Mouse (Mus musculus): ENCODE measurements around the gene Ulk1. TPM values are rescaled to one million over a fixed set of nuclear protein-coding genes. Genes with fewer than 3 reads are reported as not detected.
"Not testable (repeated sequence)": the region's sequence is repeated elsewhere in the genome, so short reads cannot be mapped to it uniquely, and the experiment has no call there.

The Ulk1 gene
- polyA plus RNA-seq, 3 experiments from 2014 or later = 8.0 to 12.9 (median 9.3) TPM

DNA sequence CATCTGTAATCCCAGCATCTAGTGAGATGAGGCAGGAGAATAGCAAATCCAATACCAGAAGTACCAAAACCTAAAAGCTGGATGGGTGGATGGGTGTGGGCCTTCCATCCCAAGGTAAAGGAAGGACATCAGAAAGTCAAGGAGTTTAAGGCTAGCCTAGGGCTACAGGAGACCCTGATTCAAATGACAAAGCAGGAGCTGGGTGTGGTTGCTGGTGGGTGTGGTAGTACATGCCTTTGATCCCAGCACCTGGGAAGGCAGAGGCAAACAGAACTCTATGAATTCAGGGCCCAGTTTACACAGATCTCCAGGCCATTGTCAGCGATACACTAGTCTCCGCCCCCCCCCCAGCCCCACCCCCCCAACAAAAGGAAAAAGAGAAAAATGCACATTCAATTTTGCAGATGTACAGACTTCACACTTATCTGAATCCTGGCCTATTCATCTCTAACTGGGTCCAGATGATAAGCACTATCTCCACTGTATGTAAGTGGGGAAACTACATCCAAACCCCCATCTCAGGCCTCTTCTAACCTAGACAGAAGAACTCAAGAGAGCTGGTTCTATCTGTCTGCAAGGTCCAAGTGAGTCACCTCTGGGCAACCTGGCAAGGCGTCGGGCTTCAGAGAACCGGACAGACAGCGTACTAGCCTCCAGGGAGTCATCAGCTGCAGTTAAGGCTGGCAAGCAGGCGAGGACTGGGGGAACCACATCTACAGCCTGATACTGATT is 5.7 kb downstream of the Ulk1 start:
- no peak for ATAC-seq

DNA sequence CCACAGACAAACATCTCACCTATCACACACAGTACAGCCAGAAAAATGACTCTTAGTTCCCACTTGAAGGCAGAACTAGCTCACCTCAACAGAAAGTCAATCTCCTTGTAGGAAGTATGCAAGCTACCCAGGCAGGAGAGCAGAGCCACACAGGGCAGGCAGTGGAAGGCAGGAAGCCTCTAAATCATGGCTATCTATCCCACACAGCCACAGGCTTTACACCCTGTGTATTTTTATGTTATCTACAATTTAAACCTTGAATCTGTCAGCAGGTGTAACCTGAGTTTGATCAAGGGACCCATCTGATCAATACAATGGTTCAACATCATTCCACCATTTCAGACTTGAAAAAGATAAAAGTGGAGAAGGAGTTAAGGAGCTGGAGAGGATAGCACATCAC is 7.1 kb downstream of the Ulk1 start:
- no peak for ATAC-seq

DNA sequence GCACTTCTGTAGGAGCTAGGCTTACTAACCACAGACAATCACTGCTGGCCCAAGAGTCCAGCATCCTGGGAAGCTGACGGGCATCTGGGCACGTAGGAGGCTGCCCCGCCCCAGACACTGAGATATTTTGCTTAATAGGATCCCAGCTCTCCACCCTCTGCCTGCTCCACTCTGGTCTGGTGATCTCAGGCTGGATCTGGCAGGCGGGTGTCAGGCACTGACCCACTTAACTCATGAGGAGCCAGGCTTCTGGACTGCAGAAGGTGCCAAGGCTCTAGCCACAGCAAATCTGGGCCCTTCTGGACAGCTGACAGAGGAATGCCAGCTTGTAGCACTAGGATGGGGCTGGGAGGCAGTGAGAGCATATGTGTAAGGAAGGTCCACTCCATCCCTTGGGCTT is 7.7 kb downstream of the Ulk1 start:
- ATAC-seq = no peak

DNA sequence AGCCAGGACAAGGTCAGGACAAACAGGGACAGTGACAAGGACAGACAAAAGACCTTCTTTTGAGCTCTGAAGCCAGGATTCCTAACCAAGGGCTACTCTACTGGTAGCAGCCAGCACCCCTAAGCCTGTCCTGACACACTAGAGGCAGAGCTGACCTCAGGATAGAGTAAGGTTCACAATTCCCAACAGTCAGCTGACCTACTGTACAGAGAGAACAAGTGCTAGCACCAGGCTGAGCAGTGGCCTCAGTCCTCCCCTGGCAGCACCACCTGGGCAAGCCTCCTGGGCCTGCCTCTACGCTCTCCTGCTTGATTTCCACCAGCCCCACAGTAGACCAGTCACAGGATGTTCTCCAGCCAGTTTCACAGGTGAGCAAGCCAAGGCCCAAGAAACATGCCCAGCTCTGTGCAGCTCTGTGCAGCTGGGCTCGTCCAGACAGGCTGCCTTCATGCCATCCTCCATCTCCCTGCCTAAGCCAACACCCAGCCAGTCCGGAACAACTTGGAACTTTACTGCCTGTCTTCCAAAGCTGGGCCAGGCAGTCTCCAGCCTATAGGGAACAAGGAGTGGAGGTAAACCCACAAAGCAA is 8.8 kb downstream of the Ulk1 start:
- no peak for ATAC-seq

DNA sequence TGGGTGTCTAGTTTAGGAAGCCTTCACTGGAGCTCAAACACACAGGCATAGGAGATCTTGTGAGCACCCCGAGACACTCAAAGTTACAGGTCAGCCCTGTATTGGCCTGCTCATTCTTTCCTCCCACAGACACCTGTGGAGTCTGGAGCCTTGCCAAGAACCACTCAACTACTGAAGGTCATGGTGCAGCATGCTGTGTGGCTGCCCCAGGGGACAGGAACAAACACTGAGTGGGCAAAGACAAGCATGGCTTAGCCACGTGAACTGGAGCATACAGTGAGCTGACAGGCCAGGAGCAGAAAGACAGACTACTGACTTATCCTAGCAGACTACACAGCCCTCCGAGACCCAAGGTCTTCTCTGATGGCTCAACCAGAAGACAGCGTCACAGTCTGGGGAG is 12.2 kb downstream of the Ulk1 start:
- no peak for ATAC-seq

DNA sequence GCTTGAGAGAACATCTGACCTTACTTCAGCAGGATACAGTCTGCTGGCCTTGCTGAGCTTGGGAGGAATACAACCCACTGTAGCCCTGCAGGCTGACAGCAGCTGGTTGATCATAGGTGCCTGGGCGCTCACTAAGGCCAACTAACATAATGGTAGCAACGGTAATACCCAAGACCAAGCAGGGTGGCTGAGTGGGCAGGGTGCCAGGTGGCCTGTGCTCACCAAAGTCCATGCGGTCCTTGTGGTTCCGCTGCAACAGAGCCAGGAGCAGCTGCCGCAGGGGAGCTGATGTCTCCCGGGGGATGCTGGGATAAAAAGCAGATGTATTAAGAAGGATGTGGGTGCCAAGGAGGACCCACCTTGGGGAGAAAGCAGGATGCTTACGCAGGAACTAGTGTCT is 15.5 kb downstream of the Ulk1 start:
- ATAC-seq = no peak

DNA sequence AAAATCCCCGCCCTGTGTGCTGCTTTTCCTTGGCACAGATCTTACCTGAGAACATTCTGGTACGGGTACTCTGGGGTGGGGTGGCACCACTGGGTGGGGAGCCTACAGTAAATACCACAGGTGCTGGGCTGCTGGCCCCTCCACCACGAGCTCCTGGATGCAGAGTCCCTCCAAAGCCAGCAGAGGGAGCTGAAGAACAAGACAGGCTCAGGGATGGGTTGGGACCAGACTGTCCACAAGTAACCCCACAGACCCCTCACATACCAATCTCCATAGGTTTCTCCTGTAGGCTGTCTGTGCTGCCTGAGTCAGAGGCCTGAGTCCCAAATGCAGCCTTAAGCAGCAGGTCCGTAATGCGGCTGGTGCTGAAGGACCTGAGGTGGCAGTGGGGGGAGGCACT is 21.2 kb downstream of the Ulk1 start:
- peak; percentile 61 for ATAC-seq

DNA sequence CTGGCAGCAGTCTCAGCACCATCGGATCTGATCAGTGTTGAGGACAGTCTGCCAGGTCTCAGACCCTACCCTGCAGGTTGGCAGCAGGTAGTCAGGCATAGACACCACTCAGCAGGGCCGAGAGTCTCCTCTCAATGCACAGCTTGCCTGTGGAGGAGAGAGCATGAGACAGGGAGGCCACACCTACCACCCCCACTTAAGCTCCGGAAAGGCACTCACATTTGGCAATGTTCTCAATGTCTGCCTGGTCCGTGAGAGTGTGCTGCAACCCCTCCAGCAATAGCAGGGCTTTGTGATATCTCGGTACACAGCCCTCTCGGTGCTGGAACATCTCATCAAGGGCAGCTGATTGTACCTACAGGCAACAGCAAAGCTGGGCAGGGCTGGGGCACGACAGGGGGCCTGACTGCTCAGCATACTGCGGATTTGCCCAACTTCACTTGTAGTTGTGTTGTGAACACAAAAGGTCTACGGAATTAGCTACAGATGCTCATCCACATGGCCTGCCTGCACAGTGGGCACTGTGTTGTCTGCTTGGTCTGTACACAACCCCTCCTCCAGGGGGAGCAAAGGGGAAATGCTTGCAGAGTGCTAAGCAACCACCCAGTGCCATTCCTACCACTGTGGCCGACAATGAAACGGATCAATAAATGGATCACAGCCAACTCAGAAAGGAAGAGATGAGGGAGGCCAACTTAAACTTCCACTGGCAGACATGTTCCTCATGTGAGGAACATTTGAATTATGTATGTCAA is 23.6 kb downstream of the Ulk1 start:
- ATAC-seq = no peak

DNA sequence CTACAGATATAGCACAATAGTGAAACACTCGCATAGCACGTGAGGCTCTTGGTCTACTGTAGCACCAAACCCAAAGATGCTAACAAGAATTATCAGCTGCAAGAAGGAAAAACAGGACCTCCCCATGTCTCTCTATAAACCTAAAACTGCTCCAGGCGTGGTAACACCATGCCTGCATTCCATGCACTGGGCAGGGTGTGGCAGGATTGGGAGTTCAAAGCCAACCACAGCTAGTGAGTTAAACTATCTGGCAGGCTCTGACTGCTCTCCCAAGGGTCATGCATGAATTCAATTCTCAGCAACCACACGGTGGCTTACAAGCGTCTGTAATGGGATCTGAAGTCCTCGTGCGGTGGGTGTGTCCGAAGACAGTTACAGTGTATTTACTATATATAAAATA is 26.7 kb downstream of the Ulk1 start:
- no peak for ATAC-seq

DNA sequence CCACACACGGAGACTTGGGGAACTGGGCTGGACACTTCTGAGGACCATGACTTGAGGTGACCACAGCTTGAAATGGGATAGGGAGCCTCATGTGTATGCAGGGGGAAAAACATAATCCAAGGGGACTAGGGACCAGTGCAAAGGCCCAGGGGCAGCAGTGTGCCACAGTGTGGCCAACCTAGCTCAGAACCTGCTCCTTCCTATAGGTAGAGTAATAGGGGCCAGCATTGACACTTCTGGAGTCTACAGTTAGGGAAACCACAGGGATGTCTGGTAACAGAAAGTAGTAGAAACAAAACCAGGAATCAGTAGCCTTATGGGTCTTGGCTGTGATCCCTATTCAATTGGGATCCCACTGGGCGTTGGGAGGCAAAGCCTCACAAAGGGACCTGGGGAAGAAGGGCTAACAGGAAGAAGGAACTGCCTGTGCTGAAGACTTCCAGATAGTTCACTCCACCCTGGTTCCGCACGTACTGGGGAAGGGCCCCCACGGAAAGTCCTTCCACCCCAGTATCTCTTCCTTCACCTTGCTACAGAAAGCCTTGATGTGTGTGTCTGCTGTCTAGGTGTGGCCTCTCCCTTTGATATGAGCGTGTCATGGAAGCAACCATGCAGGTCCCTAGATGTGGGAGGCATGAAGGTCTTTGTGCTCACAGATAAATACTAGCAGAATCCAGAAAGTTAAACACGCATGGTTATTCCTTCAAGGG is 28.2 kb downstream of the Ulk1 start:
- ATAC-seq = no peak

DNA sequence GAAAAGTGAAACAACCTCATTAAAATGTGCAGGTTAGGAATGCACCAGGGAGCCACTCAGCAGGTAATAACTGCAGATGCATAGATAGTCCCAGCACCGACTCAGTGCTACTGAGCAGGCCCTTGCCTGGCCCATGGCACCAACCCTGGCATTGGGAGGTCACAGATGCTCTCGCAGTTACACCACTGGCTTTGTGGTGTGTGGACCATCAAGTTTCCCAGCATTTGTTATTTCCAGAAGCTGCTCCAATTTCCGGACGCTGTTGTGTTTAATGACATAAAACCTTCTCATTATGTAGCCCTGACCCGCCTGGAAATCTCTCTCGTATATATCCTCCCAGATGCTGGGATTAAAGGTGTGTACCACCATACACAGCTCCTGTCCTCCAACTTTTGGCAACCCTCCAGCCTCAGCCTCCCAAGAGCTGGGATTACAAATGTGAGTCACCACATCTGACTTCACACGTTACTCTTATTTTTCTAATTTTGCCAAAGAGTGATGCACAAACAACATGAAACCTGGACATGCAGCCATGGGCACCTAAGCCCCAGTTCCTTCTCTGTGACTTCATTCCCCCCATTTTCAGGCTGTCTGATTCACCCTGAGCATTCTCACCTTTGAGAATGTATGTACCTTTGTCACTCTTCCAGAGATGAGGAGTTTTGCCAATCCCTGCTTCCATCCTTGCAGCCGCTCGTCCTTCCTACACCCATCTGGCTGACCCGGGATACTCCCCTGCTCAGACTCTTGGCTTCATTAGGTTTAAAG is 29.0 kb downstream of the Ulk1 start:
- peak; percentile 44 for ATAC-seq

DNA sequence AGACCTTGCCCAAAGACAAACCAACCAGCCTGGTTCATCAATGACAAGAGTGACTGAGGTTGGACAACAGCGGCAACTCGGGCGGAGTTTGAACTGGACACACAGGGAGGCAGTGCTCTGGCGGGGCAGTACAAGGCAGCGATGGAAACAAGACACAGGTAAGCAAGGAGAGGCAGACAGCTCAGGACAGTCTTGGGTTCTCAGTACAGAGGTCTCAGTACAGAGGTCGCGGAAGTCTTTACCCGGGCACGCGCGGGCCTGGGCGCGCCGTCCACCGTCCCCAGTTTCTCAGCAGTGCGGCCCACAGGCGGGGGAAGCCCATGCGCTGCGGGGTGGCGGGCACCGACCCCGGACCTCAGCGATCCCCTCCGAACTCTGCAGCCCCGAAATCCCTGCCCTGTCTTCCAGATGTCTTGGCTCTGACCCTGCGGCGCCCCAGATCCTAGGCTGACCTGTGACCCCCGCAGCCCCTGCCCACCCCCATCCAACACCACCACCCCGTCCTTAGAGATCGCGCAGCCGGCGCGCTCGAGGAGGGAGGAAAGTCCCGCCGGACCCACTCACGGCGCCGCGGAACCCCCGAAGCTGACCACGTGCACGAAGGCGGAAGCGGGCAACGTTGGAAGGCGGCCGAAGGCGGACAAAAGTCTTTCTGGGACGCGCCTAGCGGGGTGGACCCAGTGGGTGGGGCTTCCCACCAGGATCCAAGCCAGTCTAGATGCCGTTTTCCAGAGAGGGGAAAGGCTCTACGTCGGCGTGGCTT is 29.7 kb downstream of the Ulk1 start, which contains the start of gene Pus1:
Pus1 (minus strand) TSS at position 662 of the 763 bp plus-strand sequence.
- ATAC-seq = peak; percentile 79

DNA sequence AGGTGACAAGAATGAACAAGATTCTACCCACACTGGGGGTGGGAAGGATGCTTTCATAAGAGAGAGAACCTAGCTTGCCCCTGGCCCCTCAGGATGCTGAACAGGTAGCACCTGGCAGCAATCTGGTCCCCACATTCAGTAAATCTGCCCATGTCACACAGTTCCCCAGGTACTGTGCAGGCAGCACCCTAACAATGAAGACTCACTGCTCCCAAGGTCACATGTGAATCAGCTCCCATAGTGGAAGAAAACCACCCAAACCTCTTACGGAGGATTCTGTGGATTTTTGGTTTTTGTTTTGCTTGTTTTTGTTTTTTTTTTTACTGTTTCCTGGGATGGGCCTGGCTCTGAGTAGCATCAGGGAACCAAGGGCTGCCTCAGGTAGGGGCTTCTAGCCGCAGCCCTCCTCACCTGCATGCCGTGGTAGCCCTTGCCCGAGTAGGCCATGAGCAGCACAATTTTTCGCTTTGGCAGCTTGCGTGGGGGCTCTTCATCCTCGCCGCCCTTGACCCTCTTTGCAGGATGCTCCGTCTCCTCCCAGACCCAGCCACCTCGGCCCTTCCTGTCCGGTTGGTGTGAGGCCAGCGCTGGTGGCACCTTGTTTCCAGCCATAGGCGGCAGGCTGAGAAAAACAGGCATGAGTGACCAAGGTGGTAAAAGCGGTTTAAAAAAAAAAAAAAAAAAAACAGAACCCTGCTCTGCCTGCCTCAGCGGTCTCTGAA is 30.5 kb downstream of the Ulk1 start:
- ATAC-seq = no peak

DNA sequence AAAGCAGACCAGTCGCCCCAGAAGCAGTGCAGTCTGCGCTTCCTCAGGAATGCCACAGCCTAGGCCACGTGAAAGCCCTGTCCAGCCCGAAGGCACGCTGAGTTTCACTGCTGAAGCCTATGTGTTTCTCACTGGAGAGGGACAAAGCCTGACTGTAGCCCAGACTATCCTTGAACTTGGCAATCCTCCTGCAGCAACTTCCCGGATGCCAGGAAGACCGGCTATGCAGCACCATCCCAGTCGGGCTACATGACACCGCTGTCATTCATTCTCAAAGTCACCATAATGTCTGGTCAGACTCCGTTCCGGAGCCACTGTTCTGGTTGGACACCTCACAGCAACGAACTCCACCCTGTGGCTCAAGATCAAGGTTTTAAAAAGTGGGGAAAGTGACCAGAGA is 31.6 kb downstream of the Ulk1 start:
- ATAC-seq = no peak

DNA sequence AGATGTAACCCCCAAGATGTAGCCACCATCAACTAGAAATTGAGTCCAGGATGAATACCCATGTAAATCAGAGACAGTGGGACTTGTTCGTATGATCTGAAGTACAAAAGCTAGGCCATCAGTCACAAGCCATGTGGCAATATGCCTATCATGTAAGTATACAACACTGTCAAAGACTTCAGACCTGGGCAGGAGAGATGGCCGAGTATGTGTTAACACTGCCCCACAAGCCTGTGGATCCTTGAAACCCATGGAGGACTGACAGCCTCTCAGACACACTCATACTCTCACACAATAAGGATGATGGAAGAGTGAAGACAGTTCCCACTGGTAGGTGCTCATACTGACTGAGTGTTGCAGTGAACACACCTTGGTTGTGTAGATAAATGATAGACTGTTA is 33.8 kb downstream of the Ulk1 start:
- no peak for ATAC-seq

DNA sequence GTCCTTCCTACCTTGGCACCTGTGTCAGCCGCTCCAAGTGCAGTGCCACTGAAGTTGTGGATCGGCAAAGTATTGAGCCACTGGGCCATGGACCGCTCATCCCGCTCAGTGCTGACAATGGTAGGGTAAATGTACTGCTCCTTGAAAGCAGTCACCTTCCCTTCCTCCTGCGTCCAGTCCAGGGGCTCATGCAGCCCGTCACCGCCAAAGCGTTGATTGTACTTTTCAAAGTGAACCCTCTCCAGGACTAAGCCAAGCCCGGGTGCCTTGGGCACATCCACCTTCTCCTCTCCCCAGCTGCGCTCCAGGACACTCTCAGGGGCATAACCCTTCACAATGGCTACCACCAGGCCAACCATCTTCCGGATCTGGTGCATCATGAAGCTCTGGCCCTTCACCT is 35.4 kb downstream of the Ulk1 start:
- no peak for ATAC-seq

DNA sequence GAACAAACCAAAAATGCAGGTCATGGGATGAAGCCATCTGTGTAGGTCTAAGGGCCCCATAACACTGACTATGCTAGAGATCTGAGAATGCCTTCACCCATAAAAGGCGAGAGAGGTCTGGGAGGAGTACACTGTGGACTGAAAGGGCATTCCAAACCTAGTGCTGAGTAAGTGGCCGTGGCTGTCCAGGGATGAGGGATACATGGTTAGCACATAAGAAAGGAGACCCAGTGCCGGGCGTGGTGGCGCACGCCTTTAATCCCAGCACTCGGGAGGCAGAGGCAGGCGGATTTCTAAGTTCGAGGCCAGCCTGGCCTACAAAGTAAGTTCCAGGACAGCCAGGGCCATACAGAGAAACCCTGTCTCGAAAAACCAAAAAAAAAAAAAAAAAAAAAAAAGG is 37.0 kb downstream of the Ulk1 start:
- not testable (repeated sequence) for ATAC-seq

DNA sequence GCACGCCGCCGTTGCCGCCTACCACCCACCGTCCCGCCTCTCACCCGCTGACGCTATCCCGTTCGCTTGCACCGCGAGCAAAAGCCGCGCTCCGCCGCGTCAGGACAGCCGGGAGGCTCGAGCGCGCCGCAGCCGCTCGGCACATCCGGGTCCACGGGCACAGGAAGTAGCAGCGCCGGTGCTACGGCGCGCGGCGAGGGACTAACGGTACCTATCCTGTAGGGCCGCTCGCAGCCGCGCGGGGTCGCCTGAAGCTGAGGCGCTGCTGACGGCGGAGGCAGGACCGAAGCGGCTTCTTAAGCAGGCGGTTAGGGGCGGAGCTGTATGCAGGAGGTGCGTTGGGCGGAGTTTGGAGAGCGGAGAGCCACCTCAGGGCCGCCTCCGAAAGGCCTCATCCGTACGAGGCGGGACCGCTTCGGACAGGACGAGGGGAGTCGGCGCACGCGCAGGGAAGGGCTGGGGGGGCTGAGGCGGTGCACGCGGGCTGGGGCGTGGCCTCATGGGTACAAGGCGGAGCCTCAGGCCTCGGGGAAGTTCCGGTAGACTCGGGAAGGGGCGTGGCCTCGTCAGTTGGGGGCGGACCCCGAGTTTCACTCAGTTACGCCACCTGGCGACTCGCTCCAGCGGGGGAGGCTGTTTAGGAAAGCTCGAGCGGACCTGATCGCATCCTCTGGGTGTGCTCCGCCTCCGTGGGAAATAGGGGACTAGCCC is 39.3 kb downstream of the Ulk1 start, which contains the start of gene Ep400:
Ep400 (minus strand) TSS at position 270 of the 711 bp plus-strand sequence.
- ATAC-seq = peak; percentile 90

DNA sequence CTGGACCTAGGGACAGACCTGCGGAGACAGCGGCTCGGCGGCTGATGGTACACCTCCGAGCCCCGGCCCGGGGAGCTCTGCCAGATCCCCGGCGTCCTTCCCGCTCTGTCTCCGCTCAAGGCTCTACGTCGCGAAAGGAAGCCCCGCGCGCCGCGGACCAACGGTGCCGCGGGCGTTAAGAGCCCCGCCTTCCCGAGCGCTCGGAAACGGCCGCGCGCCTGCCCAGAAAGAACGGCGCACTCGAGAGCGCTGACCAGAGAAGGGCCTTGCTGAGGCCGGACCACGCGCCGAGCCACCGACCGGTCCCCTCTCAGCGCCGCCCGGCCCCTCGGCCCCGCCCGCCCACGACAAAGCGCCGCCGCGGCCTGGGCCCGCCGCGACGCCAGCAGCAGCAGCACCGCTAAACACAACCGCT is 39.9 kb downstream of the Ulk1 start:
- ATAC-seq = no peak

DNA sequence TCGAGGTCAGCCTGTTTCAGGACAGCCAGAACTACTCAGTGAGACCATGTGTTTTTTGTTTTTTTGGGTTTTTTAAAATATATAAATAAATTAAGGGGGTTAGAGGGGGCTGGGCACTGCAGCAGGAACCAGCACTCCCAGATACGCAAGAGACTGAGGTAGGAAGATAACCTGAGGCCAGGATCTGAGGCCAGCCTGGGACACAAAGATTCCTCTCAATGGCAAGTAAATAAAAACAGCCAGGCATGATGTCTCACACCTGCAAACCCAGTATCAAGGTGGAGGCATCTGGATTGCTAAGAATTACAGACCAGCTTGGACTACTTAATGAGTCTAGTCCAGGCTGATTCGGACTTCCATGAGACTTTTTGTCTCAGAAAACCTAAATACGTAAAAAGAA is 40.6 kb downstream of the Ulk1 start:
- ATAC-seq = no peak

Data from inflammation-experienced regulatory T-cells, adult 6 months (primary cell).